Mouse (Mus musculus) brain, embryonic 14.5 days (tissue): ENCODE measurements at regions not wholly inside any gene's neighbourhood (a gene's known extent, or its start where the extent isn't known, plus 50 kb on each side); places are given as distances from the start of the nearest gene placed in this dataset.

ENCODE experiments used
- CTCF ChIP-seq: fragments of 200-500 bp; IDR thresholded peaks from 2 replicates; pipeline ENCODE4 v1.5.1; 2012; ENCODE audit warnings: inconsistent platforms, mild to moderate bottlenecking, moderate library complexity, borderline replicate concordance; ENCODE audit not compliant: insufficient read depth, insufficient read length; ENCODE audit errors: extremely low read depth
- POLR2A ChIP-seq: fragments of 200-500 bp; IDR thresholded peaks from 2 replicates; pipeline ENCODE4 v1.6.1; 2012; ENCODE audit warnings: mild to moderate bottlenecking, inconsistent platforms, borderline replicate concordance; ENCODE audit not compliant: poor library complexity, insufficient read depth, insufficient read length, severe bottlenecking; ENCODE audit errors: extremely low read depth

- no peak for TF ChIP-seq CTCF
- no peak for TF ChIP-seq POLR2A
Measured at GRCm38 (mm10) chr1:76130353-76130752, 584.3 kb downstream of the Slc4a3 start.
